Mouse (Mus musculus) thymus, postnatal 14 days (tissue): ENCODE measurements around the gene Rap1gap.
A peak's percentile ranks its signal among the peaks of the same experiment; 100 is the strongest.

Experiments
- DNase-seq: peaks from one replicate; pipeline ENCODE4 v3.0.0; 2021

Rap1gap gene

GRCm38 (mm10) chr4:137695300-137695699, 30.8 kb downstream of the Rap1gap start:
- no peak for DNase-seq

- no peak for DNase-seq
Observed at GRCm38 (mm10) chr4:137695900-137696299, 31.4 kb downstream of the Rap1gap start.

- DNase-seq, result no peak
Observed at GRCm38 (mm10) chr4:137697156-137697885, 32.8 kb downstream of the Rap1gap start.

- DNase-seq, result no peak
Observed at GRCm38 (mm10) chr4:137698076-137698985, 33.8 kb downstream of the Rap1gap start.

- DNase-seq, result no peak
Observed at GRCm38 (mm10) chr4:137699264-137700211, 35.0 kb downstream of the Rap1gap start.

- no peak for DNase-seq
Observed at GRCm38 (mm10) chr4:137700960-137701359, 36.4 kb downstream of the Rap1gap start.

GRCm38 (mm10) chr4:137703077-137703476, 38.6 kb downstream of the Rap1gap start:
- no peak for DNase-seq

- DNase-seq, result no peak
Observed at GRCm38 (mm10) chr4:137704561-137704960, 40.0 kb downstream of the Rap1gap start.

- no peak for DNase-seq
Observed at GRCm38 (mm10) chr4:137705379-137705778, 40.9 kb downstream of the Rap1gap start.

- no peak for DNase-seq
Observed at GRCm38 (mm10) chr4:137706510-137706909, 42.0 kb downstream of the Rap1gap start.

- peak; percentile 95 for DNase-seq
Observed at GRCm38 (mm10) chr4:137707216-137707990, 42.9 kb downstream of the Rap1gap start.

GRCm38 (mm10) chr4:137712963-137713362, 48.4 kb downstream of the Rap1gap start:
- no peak for DNase-seq

- DNase-seq, result peak; percentile 24
Observed at GRCm38 (mm10) chr4:137714020-137714624, 49.6 kb downstream of the Rap1gap start.

- no peak for DNase-seq
Observed at GRCm38 (mm10) chr4:137717005-137717404, 52.5 kb downstream of the Rap1gap start.

- DNase-seq, result no peak
Observed at GRCm38 (mm10) chr4:137717671-137718070, 53.1 kb downstream of the Rap1gap start.

GRCm38 (mm10) chr4:137719378-137720077, 55.0 kb downstream of the Rap1gap start:
- no peak for DNase-seq

- no peak for DNase-seq
Observed at GRCm38 (mm10) chr4:137721563-137721962, 57.0 kb downstream of the Rap1gap start.

GRCm38 (mm10) chr4:137722230-137722629, 57.7 kb downstream of the Rap1gap start:
- no peak for DNase-seq

GRCm38 (mm10) chr4:137722692-137723427, 58.3 kb downstream of the Rap1gap start:
- peak; percentile 69 for DNase-seq

GRCm38 (mm10) chr4:137723527-137723926, 59.0 kb downstream of the Rap1gap start:
- no peak for DNase-seq
